Mouse (Mus musculus) liver, embryonic 14.5 days (tissue): ENCODE results near the gene Tnnt3. TPM values are rescaled to one million over a fixed set of nuclear protein-coding genes. Genes with fewer than 3 reads are reported as not detected.

Experiments
- ATAC-seq: fragments of 200-750 bp; cut with Nextera tagmentation; 2 replicates; pipeline ENCODE4 v1.8.0; 2017; ENCODE audit warnings: moderate number of reproducible peaks, mild to moderate bottlenecking, moderate library complexity; ENCODE audit not compliant: insufficient read depth
- DNase-seq, 3 experiments: peaks; one replicate each; pipeline ENCODE4 v3.0.0-alpha.2; 2012 to 2013; ENCODE audit warnings: low read depth in 3 of 3, low spot score in 3 of 3
- H3K27ac ChIP-seq: fragments of 300-500 bp; sonication (generic); 2 replicates; pipeline ENCODE4 v1.5.1; 2014; ENCODE audit warnings: moderate library complexity, mild to moderate bottlenecking, control low read depth, inconsistent platforms
- H3K27me3 ChIP-seq: fragments of 300-500 bp; sonication (generic); 2 replicates; pipeline ENCODE4 v1.6.1; 2014; ENCODE audit warnings: mild to moderate bottlenecking, low read length, moderate library complexity; ENCODE audit not compliant: control insufficient read depth, insufficient read depth
- H3K36me3 ChIP-seq: fragments of 300-500 bp; sonication (generic); replicated peaks from 2 replicates; pipeline ENCODE4 v1.6.1; 2014; ENCODE audit warnings: low read depth; ENCODE audit not compliant: control insufficient read depth, insufficient read depth
- H3K4me1 ChIP-seq, 2 experiments: fragments of 200-500 bp in 1 of 2; fragments of 300-500 bp in 1 of 2; sonication (generic) in 1 of 2; replicated peaks; 2 replicates each; pipeline ENCODE4 v1.6.1; 2012 to 2014; ENCODE audit warnings: antibody characterized with exemption in 1 of 2, inconsistent platforms in 1 of 2, low read length in 1 of 2; ENCODE audit not compliant: control insufficient read depth in 2 of 2, insufficient read depth in 2 of 2
- H3K4me2 ChIP-seq: fragments of 300-500 bp; sonication (generic); 2 replicates; pipeline ENCODE4 v1.6.1; 2014; ENCODE audit warnings: low read depth, mild to moderate bottlenecking, control low read depth, moderate library complexity
- H3K4me3 ChIP-seq, 2 experiments: fragments of 200-500 bp in 1 of 2; fragments of 300-500 bp in 1 of 2; sonication (generic) in 1 of 2; 2 replicates each; pipeline ENCODE4 v1.5.1; 2012 to 2014; ENCODE audit warnings: low read depth in 2 of 2, low read length in 2 of 2, mild to moderate bottlenecking in 2 of 2, control low read depth in 1 of 2, inconsistent platforms in 1 of 2, moderate library complexity in 1 of 2; ENCODE audit not compliant: insufficient read depth in 1 of 2
- H3K9ac ChIP-seq: fragments of 300-500 bp; sonication (generic); replicated peaks from 2 replicates; pipeline ENCODE4 v1.6.1; 2014; ENCODE audit warnings: mild to moderate bottlenecking, control low read depth, moderate library complexity
- H3K9me3 ChIP-seq: fragments of 300-500 bp; sonication (generic); 2 replicates; pipeline ENCODE4 v1.6.1; 2016; ENCODE audit warnings: low read length, mixed read lengths; ENCODE audit not compliant: control insufficient read depth
- CTCF ChIP-seq: IDR thresholded peaks from 2 replicates; pipeline ENCODE4 v1.5.1; 2016; ENCODE audit warnings: antibody characterized with exemption, low read depth, control low read depth
- EP300 ChIP-seq: IDR thresholded peaks from 2 replicates; pipeline ENCODE4 v1.6.1; 2016; ENCODE audit warnings: antibody characterized with exemption, low read depth
- WGBS: fragments of 180-500 bp; shearing (Covaris S2); extraction: QIAGEN DNeasy Blood & Tissue Kit; methylation state at CpG from one replicate; pipeline ENCODE4 v1.1.7; 2014; ENCODE audit not compliant: insufficient replicate concordance; 5-methylcytosine and 5-hydroxymethylcytosine counted together
- polyA plus RNA-seq, 2 experiments: library from polyadenylated mRNA; depleted of rRNA in 1 of 2; stranded (reverse) in 1 of 2; unstranded in 1 of 2; fragments of >200 nt; fragmentation: Nextera tagmentation in 1 of 2; extraction: Ambion mirVana in 1 of 2; gene quantifications; 2 replicates each; pipeline versions ENCODE4 v1.2.1 to v1.2.3; 2012 to 2014

Tnnt3 gene
- polyA plus RNA-seq, 2 experiments = 0.15 to 0.17 TPM

DNA sequence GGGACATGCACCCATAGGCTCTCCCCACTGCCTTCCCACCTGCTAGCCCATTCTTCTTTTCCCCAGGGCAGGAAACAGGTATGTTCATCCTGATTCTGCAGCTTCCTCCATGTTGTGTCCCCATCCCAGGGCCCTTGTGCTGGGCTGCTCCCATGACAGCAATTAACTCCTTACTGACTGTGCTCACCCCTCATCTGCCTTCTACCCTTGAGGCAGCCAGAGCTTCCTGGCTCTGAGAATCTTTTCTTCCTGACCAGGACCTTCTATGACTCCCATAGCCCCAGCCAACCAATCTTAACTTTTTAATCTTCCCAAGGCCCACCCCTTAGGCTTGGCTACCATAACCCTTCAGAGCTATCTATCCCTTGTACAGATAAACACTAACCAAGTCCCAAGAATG, 19.3 kb upstream of the Tnnt3 start:
- DNase-seq = no peak
- H3K9me3 ChIP-seq = no peaks in the 10 kb centered on the region
- ATAC-seq = no peak
- H3K27me3 ChIP-seq = no peaks in the 10 kb centered on the region
- H3K27ac ChIP-seq = no peak overlapping the region
- H3K9ac ChIP-seq = no peak overlapping the region
- no peaks in the 10 kb centered on the region for H3K36me3 ChIP-seq
- TF ChIP-seq EP300 = no peak
- TF ChIP-seq CTCF = no peak
- peaks cover 0 to 6% of the 10 kb centered on the region in 2 experiments; a peak in 1 of 4 replicates for H3K4me1 ChIP-seq
- H3K4me3 ChIP-seq = no peak overlapping the region
- no peak overlapping the region for H3K4me2 ChIP-seq

DNA sequence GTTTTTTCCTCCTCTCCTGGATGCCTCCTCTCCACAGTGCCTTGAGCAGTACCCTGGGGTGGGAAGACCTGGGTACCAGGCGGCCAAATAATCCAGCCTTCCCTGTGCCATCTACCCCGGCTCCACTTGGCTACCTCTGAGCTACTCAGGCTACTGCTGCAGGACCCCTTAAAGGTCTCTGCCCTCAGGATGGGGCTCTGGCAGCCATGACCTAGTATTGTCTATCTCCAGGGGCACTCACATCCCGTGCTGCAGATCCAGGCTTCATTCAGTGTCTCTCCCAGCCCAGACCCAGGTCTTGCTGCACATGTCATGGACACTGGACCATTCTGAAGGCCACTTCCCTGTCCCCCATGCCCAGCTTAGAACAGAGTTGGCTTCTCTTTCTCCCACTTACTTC, 18.8 kb upstream of the Tnnt3 start:
- Histone ChIP-seq H3K36me3 (no peaks in the 10 kb centered on the region), H3K27ac (no peak overlapping the region), H3K4me3 (no peak overlapping the region), H3K27me3 (no peaks in the 10 kb centered on the region), H3K4me2 (no peak overlapping the region), H3K9me3 (no peaks in the 10 kb centered on the region), H3K4me1 (peaks cover 0 to 6% of the 10 kb centered on the region in 2 experiments; a peak in 1 of 4 replicates), H3K9ac (no peak overlapping the region)
- ATAC-seq (no peak), DNase-seq (no peak)
- TF ChIP-seq CTCF (no peak), EP300 (no peak)
- 50% methylated on average over 3 of the region's 3 CpGs for WGBS

DNA sequence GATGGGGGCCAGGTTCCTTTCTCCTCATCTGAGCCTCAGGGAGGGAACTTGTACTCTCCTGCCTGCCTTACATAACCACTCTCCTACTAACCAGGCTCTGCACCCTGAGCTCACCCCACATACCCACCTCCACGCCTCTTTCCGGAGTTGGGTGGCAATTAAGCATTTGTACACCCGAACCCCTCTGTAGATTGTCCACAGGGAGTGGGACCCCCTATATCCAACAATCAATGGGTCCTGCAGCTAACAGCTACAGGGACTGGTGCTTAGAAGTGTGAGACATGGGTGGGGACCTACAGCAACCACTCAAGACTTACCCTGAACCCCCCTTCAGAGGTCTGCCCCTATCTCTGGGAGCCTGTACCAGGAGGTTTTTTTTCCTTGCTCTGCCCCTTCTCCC, 18.0 kb upstream of the Tnnt3 start:
- DNase-seq = no peak
- Histone ChIP-seq H3K36me3 (no peaks in the 10 kb centered on the region), H3K4me1 (peaks cover 0 to 6% of the 10 kb centered on the region in 2 experiments; a peak in 1 of 4 replicates), H3K9me3 (no peaks in the 10 kb centered on the region), H3K27ac (no peak overlapping the region), H3K9ac (no peak overlapping the region), H3K4me2 (no peak overlapping the region), H3K27me3 (no peaks in the 10 kb centered on the region), H3K4me3 (no peak overlapping the region)
- WGBS = 57% methylated on average over 3 of the region's 3 CpGs
- TF ChIP-seq EP300 (no peak), CTCF (no peak)
- ATAC-seq = no peak

DNA sequence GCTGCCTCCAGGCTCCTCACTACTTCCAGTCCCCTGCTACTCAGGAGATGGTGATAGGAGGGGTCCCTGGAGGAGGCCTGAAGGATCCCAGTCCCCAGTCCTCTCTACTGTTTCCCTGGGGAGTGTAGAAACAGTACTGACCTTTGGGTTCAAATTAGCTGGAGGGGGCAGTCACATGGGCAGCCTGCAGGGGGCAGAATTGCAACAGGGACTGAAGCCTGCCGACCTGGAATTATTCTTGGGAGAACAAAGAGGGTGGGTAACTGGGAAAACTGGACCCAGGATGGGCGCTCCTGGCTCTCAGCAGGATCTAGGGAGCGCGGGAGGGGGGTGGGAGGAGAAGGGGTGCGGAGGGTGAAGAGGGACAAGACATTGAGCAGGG, 17.5 kb upstream of the Tnnt3 start:
- Histone ChIP-seq H3K27ac (no peak overlapping the region), H3K36me3 (no peaks in the 10 kb centered on the region), H3K4me2 (peak overlapping the region; percentile 29; the same call in 1 of the 2 replicates), H3K9ac (no peak overlapping the region), H3K9me3 (no peaks in the 10 kb centered on the region), H3K4me1 (peaks cover 0 to 6% of the 10 kb centered on the region in 2 experiments; a peak in 1 of 4 replicates), H3K4me3 (no peak overlapping the region), H3K27me3 (no peaks in the 10 kb centered on the region)
- no peak for TF ChIP-seq EP300
- peak; percentile 70 for TF ChIP-seq CTCF
- DNase-seq = no peak
- ATAC-seq = no peak
- 18% methylated on average over 5 of the region's 5 CpGs for WGBS

DNA sequence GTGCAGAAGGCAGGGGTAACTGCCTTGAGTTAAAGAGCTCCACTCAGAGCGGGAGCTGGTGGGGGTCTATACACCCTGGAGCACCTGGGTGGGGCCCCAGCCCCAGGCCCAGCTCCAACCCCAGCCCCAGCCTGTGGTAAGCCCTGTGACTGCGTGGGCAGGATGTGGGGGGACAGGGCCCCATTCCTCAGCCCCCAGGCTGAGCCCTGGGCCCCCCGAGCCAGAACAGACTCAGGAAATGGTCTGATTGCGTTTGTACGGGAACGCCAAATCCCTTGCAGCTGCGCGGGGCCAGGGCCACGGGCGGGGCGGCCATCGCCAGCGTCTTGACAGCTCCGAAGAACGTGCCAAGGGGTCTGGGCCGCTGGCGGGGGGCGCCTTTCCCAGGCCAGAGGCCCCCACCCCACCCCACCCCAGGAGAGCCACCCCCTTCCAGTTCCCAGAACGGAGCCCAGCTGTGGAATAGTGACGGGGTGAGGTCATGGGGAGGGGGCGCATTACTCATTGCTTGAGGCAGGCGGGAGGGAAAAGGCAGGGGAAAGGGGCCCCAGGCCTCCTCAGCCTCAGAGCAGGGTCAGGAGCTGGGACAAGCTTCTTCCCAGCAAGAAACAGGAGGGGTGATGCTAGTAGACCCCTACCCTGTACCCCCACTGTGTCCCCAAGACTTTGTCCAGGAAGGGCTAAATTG, 16.9 kb upstream of the Tnnt3 start:
- DNase-seq (no peak), ATAC-seq (no peak)
- no peak overlapping the region for H3K9ac ChIP-seq
- no peaks in the 10 kb centered on the region for H3K36me3 ChIP-seq
- H3K9me3 ChIP-seq = no peaks in the 10 kb centered on the region
- H3K27me3 ChIP-seq = no peaks in the 10 kb centered on the region
- no peak overlapping the region for H3K27ac ChIP-seq
- TF ChIP-seq EP300 (no peak), CTCF (no peak)
- 9% methylated on average over 22 of the region's 22 CpGs for WGBS
- no peak overlapping the region for H3K4me3 ChIP-seq
- peaks cover 0 to 6% of the 10 kb centered on the region in 2 experiments; a peak in 1 of 4 replicates for H3K4me1 ChIP-seq
- peak overlapping the region; percentile 29; the same call in 1 of the 2 replicates for H3K4me2 ChIP-seq
